Mouse (Mus musculus) testis, adult 2 months (tissue): ENCODE results near the gene Dnajc28. TPM values are rescaled to one million over a fixed set of nuclear protein-coding genes. Genes with fewer than 3 reads are reported as not detected.

Source experiments
- H3K27ac ChIP-seq: fragments of 200-500 bp; 2 replicates; pipeline ENCODE4 v1.5.1; 2012; ENCODE audit warnings: low read depth, low read length; ENCODE audit not compliant: control insufficient read depth, insufficient read depth
- H3K27me3 ChIP-seq: fragments of 200-500 bp; 2 replicates; pipeline ENCODE4 v1.6.1; 2012; ENCODE audit warnings: mild to moderate bottlenecking, low read length, moderate library complexity; ENCODE audit not compliant: control insufficient read depth, insufficient read depth
- H3K36me3 ChIP-seq: fragments of 200-500 bp; 2 replicates; pipeline ENCODE4 v1.6.1; 2012; ENCODE audit warnings: mild to moderate bottlenecking, low read length; ENCODE audit not compliant: control insufficient read depth, insufficient read depth
- H3K4me1 ChIP-seq: fragments of 200-500 bp; 2 replicates; pipeline ENCODE4 v1.6.1; 2012; ENCODE audit warnings: low read length; ENCODE audit not compliant: control insufficient read depth, insufficient read depth
- H3K4me3 ChIP-seq: fragments of 200-500 bp; 2 replicates; pipeline ENCODE4 v1.5.1; 2012; ENCODE audit warnings: low read depth, mild to moderate bottlenecking, low read length, moderate library complexity, mixed read lengths; ENCODE audit not compliant: control insufficient read depth
- CTCF ChIP-seq: fragments of 200-500 bp; IDR thresholded peaks from 2 replicates; pipeline ENCODE4 v1.5.1; 2012; ENCODE audit warnings: low read depth, mild to moderate bottlenecking, inconsistent platforms, low read length, moderate library complexity; ENCODE audit not compliant: control insufficient read depth, insufficient read depth, insufficient replicate concordance
- POLR2A ChIP-seq: fragments of 200-500 bp; IDR thresholded peaks from 2 replicates; pipeline ENCODE4 v1.6.1; 2012; ENCODE audit warnings: low read depth, mild to moderate bottlenecking, inconsistent platforms, low read length, moderate library complexity; ENCODE audit not compliant: control insufficient read depth
- polyA plus RNA-seq: library from polyadenylated mRNA; depleted of rRNA; stranded (reverse); fragments of >200 nt; gene quantifications from 2 replicates; pipeline ENCODE4 v1.2.3, GENCODE M21; 2012; rRNA removed

The Dnajc28 gene
- 9.0 and 12.5 TPM in 2 replicates for polyA plus RNA-seq

GRCm38 (mm10) chr16:91618511-91619501, at the start of gene Dnajc28:
Gene Dnajc28 (minus strand): TSS chr16:91619026.
- Histone ChIP-seq H3K4me1 (peaks cover 11% of the 10 kb centered on the region), H3K27me3 (no peaks in the 10 kb centered on the region), H3K27ac (peak within 1 kb of the TSS; percentile 77), H3K36me3 (peaks cover 3% of the 10 kb centered on the region), H3K4me3 (peak within 1 kb of the TSS; percentile 96)
- peak; percentile 67 for TF ChIP-seq POLR2A
- TF ChIP-seq CTCF: no peak

GRCm38 (mm10) chr16:91663795-91664194, 45.0 kb upstream of the Dnajc28 start:
- Histone ChIP-seq H3K27ac (no peak overlapping the region), H3K27me3 (no peaks in the 10 kb centered on the region), H3K4me1 (no peaks in the 10 kb centered on the region), H3K36me3 (peaks cover 12% of the 10 kb centered on the region), H3K4me3 (no peak overlapping the region)
- TF ChIP-seq POLR2A: no peak
- TF ChIP-seq CTCF: no peak

- Histone ChIP-seq H3K27ac (no peak overlapping the region), H3K4me3 (no peak overlapping the region), H3K27me3 (no peaks in the 10 kb centered on the region), H3K4me1 (no peaks in the 10 kb centered on the region), H3K36me3 (peaks cover 21% of the 10 kb centered on the region)
- TF ChIP-seq CTCF (no peak), POLR2A (no peak)
Measured at GRCm38 (mm10) chr16:91662336-91662735, 43.5 kb upstream of the Dnajc28 start.

- Histone ChIP-seq H3K4me1 (no peaks in the 10 kb centered on the region), H3K36me3 (peaks cover 22% of the 10 kb centered on the region), H3K4me3 (no peak overlapping the region), H3K27me3 (no peaks in the 10 kb centered on the region), H3K27ac (no peak overlapping the region)
- TF ChIP-seq POLR2A (no peak), CTCF (no peak)
Measured at GRCm38 (mm10) chr16:91661397-91661796, 42.6 kb upstream of the Dnajc28 start.

- Histone ChIP-seq H3K27me3 (no peaks in the 10 kb centered on the region), H3K4me3 (peak overlapping the region; percentile 84), H3K27ac (no peak overlapping the region), H3K36me3 (peaks cover 23% of the 10 kb centered on the region), H3K4me1 (no peaks in the 10 kb centered on the region)
- no peak for TF ChIP-seq CTCF
- no peak for TF ChIP-seq POLR2A
Measured at GRCm38 (mm10) chr16:91659798-91660197, 41.0 kb upstream of the Dnajc28 start.

- Histone ChIP-seq H3K4me3 (peak overlapping the region; percentile 84), H3K4me1 (no peaks in the 10 kb centered on the region), H3K27ac (peak overlapping the region; percentile 36), H3K27me3 (no peaks in the 10 kb centered on the region), H3K36me3 (peaks cover 23% of the 10 kb centered on the region)
- TF ChIP-seq CTCF: no peak
- TF ChIP-seq POLR2A: no peak
Measured at GRCm38 (mm10) chr16:91658471-91658870, 39.6 kb upstream of the Dnajc28 start.

- Histone ChIP-seq H3K4me1 (no peaks in the 10 kb centered on the region), H3K27me3 (no peaks in the 10 kb centered on the region), H3K36me3 (peaks cover 21% of the 10 kb centered on the region), H3K4me3 (peak overlapping the region; percentile 84), H3K27ac (peak overlapping the region; percentile 71)
- TF ChIP-seq CTCF (no peak), POLR2A (no peak)
Measured at GRCm38 (mm10) chr16:91657285-91657684, 38.5 kb upstream of the Dnajc28 start.
